Mouse (Mus musculus) forebrain, postnatal 0 days (tissue): ENCODE results near the gene Pik3cb. TPM values are rescaled to one million over a fixed set of nuclear protein-coding genes. Genes with fewer than 3 reads are reported as not detected.

Experiments used
- ATAC-seq: fragments of 200-750 bp; cut with Nextera tagmentation; 2 replicates; pipeline ENCODE4 v1.8.0; 2017; ENCODE audit warnings: mild to moderate bottlenecking, moderate library complexity
- DNase-seq: peaks from one replicate; pipeline ENCODE4 v3.0.0-alpha.2; 2015
- H3K27ac ChIP-seq: fragments of 300-500 bp; sonication (generic); 2 replicates; pipeline ENCODE4 v1.5.1; 2014; ENCODE audit warnings: low read depth, mild to moderate bottlenecking, antibody characterized with exemption, low read length, moderate library complexity, mixed read lengths
- H3K27me3 ChIP-seq: fragments of 300-500 bp; sonication (generic); 2 replicates; pipeline ENCODE4 v1.6.1; 2014; ENCODE audit warnings: mild to moderate bottlenecking, low read length, mixed read lengths; ENCODE audit not compliant: insufficient read depth
- H3K36me3 ChIP-seq: fragments of 300-500 bp; sonication (generic); 2 replicates; pipeline ENCODE4 v1.6.1; 2014; ENCODE audit warnings: mild to moderate bottlenecking, moderate library complexity; ENCODE audit not compliant: insufficient read depth
- H3K4me1 ChIP-seq: fragments of 300-500 bp; sonication (generic); 2 replicates; pipeline ENCODE4 v1.6.1; 2014; ENCODE audit warnings: antibody characterized with exemption; ENCODE audit not compliant: insufficient read depth
- H3K4me2 ChIP-seq: fragments of 300-500 bp; sonication (generic); 2 replicates; pipeline ENCODE4 v1.6.1; 2014; ENCODE audit warnings: low read depth, mild to moderate bottlenecking, moderate library complexity
- H3K4me3 ChIP-seq: fragments of 300-500 bp; sonication (generic); 2 replicates; pipeline ENCODE4 v1.5.1; 2014; ENCODE audit warnings: low read depth, low read length, mixed read lengths
- H3K9ac ChIP-seq: fragments of 300-500 bp; sonication (generic); 2 replicates; pipeline ENCODE4 v1.6.1; 2014; ENCODE audit warnings: mild to moderate bottlenecking
- H3K9me3 ChIP-seq: fragments of 300-500 bp; sonication (generic); 2 replicates; pipeline ENCODE4 v1.6.1; 2016; ENCODE audit warnings: low read length
- CTCF ChIP-seq: sonication (generic); IDR thresholded peaks from 2 replicates; pipeline ENCODE4 v1.5.1; 2016; ENCODE audit warnings: antibody characterized with exemption, control low read depth, low read depth
- WGBS: fragments of 180-500 bp; shearing (Covaris S2); extraction: QIAGEN DNeasy Blood & Tissue Kit; methylation state at CpG from one replicate; pipeline ENCODE4 v1.1.7; 2014; 5-methylcytosine and 5-hydroxymethylcytosine counted together
- polyA plus RNA-seq: library from polyadenylated mRNA; unstranded; fragments of >200 nt; fragmentation: Nextera tagmentation; extraction: Ambion mirVana; gene quantifications from 2 replicates; pipeline ENCODE4 v1.2.1, GENCODE M21; 2015
- total RNA-seq: library from RNA; depleted of rRNA; stranded (reverse); fragments of >200 nt; gene quantifications from 2 replicates; pipeline ENCODE4 v1.2.3, GENCODE M21; 2014

Gene Pik3cb
- total and polyA plus RNA-seq, 2 experiments from 2014 or later: 2.2 to 5.7 TPM

- no peak for ATAC-seq
- H3K36me3 ChIP-seq: no peaks in the 10 kb centered on the region
- H3K4me3 ChIP-seq: no peak overlapping the region
- 69% methylated on average over 10 of the region's 10 CpGs for WGBS
- TF ChIP-seq CTCF: no peak
- no peaks in the 10 kb centered on the region for H3K9me3 ChIP-seq
- no peak for DNase-seq
- no peak overlapping the region for H3K4me2 ChIP-seq
- H3K27me3 ChIP-seq: no peaks in the 10 kb centered on the region
- no peak overlapping the region for H3K9ac ChIP-seq
- H3K4me1 ChIP-seq: no peaks in the 10 kb centered on the region
- H3K27ac ChIP-seq: no peak overlapping the region
Measured at GRCm38 (mm10) chr9:99171186-99171585, 30.8 kb upstream of the Pik3cb start.

DNA sequence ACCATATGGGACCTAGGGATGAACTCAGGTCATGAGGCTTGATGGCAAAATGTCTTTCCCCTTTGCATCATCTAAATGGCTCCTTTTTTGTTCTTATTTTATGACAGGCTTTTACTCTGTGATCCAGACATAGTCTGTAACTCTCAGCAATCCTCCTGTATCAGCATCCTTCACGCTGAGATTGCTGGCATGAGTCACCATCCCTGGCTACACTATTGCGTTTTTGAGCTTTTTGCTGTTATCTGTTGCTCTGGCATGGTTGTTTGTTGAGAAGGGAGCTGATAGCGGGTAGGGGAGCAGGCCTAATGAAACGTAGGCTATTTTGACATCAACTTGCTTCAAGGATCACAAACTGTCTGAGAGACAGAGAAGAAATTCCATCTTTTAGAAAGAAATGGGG lies 28.6 kb upstream of the Pik3cb start:
- no peak overlapping the region for H3K4me2 ChIP-seq
- ATAC-seq (no peak), DNase-seq (no peak)
- H3K9ac ChIP-seq: no peak overlapping the region
- no peak overlapping the region for H3K4me3 ChIP-seq
- no peaks in the 10 kb centered on the region for H3K4me1 ChIP-seq
- no peaks in the 10 kb centered on the region for H3K27me3 ChIP-seq
- TF ChIP-seq CTCF: no peak
- H3K9me3 ChIP-seq: no peaks in the 10 kb centered on the region
- H3K27ac ChIP-seq: no peak overlapping the region
- WGBS: 51% methylated on average over 4 of the region's 4 CpGs
- no peaks in the 10 kb centered on the region for H3K36me3 ChIP-seq

DNA sequence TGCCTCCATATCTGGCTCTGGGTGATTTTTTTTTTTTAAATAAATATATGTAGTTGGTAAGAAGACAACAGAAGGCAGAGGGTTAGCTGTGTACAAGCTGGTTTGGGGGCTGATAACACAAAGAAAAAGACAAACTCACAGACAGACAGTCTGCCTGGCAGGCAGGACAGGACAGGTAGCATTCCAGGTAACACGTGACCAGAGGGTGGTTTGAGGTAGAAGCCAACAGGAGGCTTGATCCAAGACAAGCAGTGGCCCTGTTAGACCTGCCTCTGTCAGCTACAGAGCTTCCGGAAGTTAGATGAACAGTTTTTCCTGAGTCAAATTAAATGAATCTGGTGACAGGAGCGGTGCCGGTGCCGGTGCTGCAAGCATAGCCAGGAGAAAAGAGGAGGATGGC lies 26.5 kb upstream of the Pik3cb start:
- H3K9me3 ChIP-seq: no peaks in the 10 kb centered on the region
- no peak overlapping the region for H3K27ac ChIP-seq
- H3K9ac ChIP-seq: no peak overlapping the region
- ATAC-seq: no peak
- no peak overlapping the region for H3K4me2 ChIP-seq
- DNase-seq: no peak
- no peak overlapping the region for H3K4me3 ChIP-seq
- no peaks in the 10 kb centered on the region for H3K4me1 ChIP-seq
- no peak for TF ChIP-seq CTCF
- H3K36me3 ChIP-seq: no peaks in the 10 kb centered on the region
- no peaks in the 10 kb centered on the region for H3K27me3 ChIP-seq
- 62% methylated on average over 5 of the region's 5 CpGs for WGBS

DNA sequence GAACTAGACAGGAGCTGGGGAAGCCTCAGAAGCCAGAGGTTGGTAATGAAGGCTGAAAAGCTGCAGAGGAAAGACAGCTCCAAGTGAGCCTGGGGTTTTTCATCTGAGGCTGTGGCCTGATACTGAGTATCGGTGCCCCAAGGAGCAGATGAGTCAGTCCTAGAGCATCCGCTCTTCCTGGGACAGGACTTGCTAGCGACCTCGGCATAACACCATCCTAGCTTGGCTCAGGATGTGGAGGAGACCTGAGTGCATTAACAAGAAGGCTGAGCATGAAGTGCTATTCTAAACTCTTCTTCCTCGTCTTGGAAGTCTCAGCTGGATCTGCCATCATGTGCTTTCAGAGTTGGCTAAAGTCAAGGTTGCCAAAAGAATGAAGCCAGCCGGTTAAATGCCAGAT lies 25.5 kb upstream of the Pik3cb start:
- H3K9me3 ChIP-seq: no peaks in the 10 kb centered on the region
- no peaks in the 10 kb centered on the region for H3K4me1 ChIP-seq
- no peak overlapping the region for H3K4me3 ChIP-seq
- H3K27me3 ChIP-seq: no peaks in the 10 kb centered on the region
- WGBS: 74% methylated on average over 6 of the region's 6 CpGs
- no peak for DNase-seq
- no peak for ATAC-seq
- TF ChIP-seq CTCF: no peak
- H3K4me2 ChIP-seq: no peak overlapping the region
- no peak overlapping the region for H3K9ac ChIP-seq
- H3K36me3 ChIP-seq: no peaks in the 10 kb centered on the region
- no peak overlapping the region for H3K27ac ChIP-seq

- H3K4me2 ChIP-seq: no peak overlapping the region
- no peaks in the 10 kb centered on the region for H3K36me3 ChIP-seq
- no peak for TF ChIP-seq CTCF
- H3K27ac ChIP-seq: peak overlapping the region; percentile 3; the same call in 1 of the 2 replicates
- H3K9me3 ChIP-seq: no peaks in the 10 kb centered on the region
- DNase-seq (peak; percentile 46), ATAC-seq (no peak)
- H3K27me3 ChIP-seq: no peaks in the 10 kb centered on the region
- H3K9ac ChIP-seq: no peak overlapping the region
- no peak overlapping the region for H3K4me3 ChIP-seq
- H3K4me1 ChIP-seq: no peaks in the 10 kb centered on the region
- WGBS: 28% methylated on average over 3 of the region's 3 CpGs
Measured at GRCm38 (mm10) chr9:99164664-99165226, 24.3 kb upstream of the Pik3cb start.

DNA sequence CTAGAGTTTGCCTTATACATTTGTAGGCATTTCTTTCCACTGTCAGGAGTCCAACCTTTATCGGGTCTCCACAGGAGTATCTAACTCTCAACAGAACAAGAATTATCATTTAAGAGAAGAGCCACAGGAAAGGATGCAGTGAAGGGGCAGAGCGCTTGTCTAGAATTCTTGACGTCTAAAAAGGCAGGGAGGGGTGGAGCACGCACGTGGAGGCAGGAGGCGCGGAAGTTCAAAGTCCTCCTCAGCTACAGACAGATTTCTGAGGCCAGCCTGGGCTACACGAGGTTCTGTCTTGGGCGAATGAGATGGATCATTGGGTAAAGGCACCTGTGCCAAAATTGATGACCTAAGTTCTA lies 23.7 kb upstream of the Pik3cb start:
- DNase-seq (no peak), ATAC-seq (no peak)
- H3K4me1 ChIP-seq: no peaks in the 10 kb centered on the region
- TF ChIP-seq CTCF: no peak
- H3K27ac ChIP-seq: peak overlapping the region; percentile 3; the same call in 1 of the 2 replicates
- no peaks in the 10 kb centered on the region for H3K36me3 ChIP-seq
- no peak overlapping the region for H3K9ac ChIP-seq
- WGBS: 32% methylated on average over 9 of the region's 9 CpGs
- no peaks in the 10 kb centered on the region for H3K27me3 ChIP-seq
- H3K4me3 ChIP-seq: no peak overlapping the region
- H3K9me3 ChIP-seq: no peaks in the 10 kb centered on the region
- no peak overlapping the region for H3K4me2 ChIP-seq

GRCm38 (mm10) chr9:99163420-99164147 lies 23.2 kb upstream of the Pik3cb start:
- ATAC-seq: peak; percentile 77
- WGBS: 8% methylated on average over 15 of the region's 15 CpGs
- H3K27ac ChIP-seq: 0 out of 2 replicates have a peak overlapping the region, but pooled peaks have one; percentile 45

More at GRCm38 (mm10) chr9:99163420-99164147, 23.2 kb upstream of the Pik3cb start:
- no peak overlapping the region for H3K4me3 ChIP-seq
- no peak overlapping the region for H3K9ac ChIP-seq
- peak; percentile 67 for DNase-seq
- H3K36me3 ChIP-seq: no peaks in the 10 kb centered on the region
- H3K27me3 ChIP-seq: no peaks in the 10 kb centered on the region
- peak overlapping the region; percentile 30 for H3K4me2 ChIP-seq
- no peaks in the 10 kb centered on the region for H3K9me3 ChIP-seq
- no peak for TF ChIP-seq CTCF
- H3K4me1 ChIP-seq: no peaks in the 10 kb centered on the region
